Mouse (Mus musculus) E14TG2a.4 (cell line): ENCODE results near the gene Hsd11b1.

Experiments used
- CTCF ChIP-seq: conservative IDR thresholded peaks from 2 replicates; pipeline ENCODE4 v1.5.1; 2014; ENCODE audit warnings: low read length
- NANOG ChIP-seq: IDR thresholded peaks from 2 replicates; pipeline ENCODE4 v1.6.1; 2014; ENCODE audit warnings: borderline replicate concordance, low read length, mixed read lengths

DNA sequence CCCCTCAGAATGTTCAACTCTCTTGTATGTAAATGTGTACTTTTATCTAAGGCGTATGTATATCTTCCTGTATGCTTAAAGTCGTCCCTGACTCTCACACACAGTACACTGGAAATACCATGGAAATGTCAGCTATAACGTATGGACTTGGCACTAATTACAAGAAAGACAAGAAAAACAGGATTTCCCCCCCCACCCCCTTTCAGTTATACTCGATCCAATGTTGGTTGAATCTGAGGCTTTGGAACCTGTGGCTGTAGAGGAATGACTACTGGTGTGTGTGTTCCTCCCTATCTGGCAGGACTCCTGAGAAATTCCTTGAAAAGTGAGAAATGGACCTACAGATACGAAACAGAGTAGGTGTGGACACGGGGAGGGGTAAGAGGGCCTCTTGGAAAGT is 75.6 kb downstream of the Hsd11b1 start:
- TF ChIP-seq CTCF (no peak), NANOG (no peak)
